ENCODE assay signal across 8 mouse cellular contexts in genomic region chr15:99497527-99498242, GRCm38 (mm10). TPM values are rescaled to one million over a fixed set of nuclear protein-coding genes. Genes with fewer than 3 reads are reported as not detected.
A peak's percentile ranks its signal among the peaks of the same experiment; 100 is the strongest.
DNase-seq lines count a peak whose midpoint lies in the region; ATAC-seq and TF ChIP-seq lines count a peak whose summit lies in the region.

No protein-coding gene starts in this region.

- WGBS in midbrain, embryonic 13.5 days, result 47% methylated on average over 12 of the region's 12 CpGs
- WGBS in midbrain, embryonic 11.5 days, result 56% methylated on average over 12 of the region's 12 CpGs
- 39% methylated on average over 12 of the region's 12 CpGs for WGBS in limb, embryonic 15.5 days
- 43% methylated on average over 12 of the region's 12 CpGs for WGBS in stomach, postnatal 0 days

- no peak for TF ChIP-seq CTCF in stomach, postnatal 0 days (IDR thresholded peaks at IDR 0.05; ENCODE audit: low read depth)

- H3K27ac ChIP-seq in midbrain, embryonic 13.5 days, result 0 out of 2 replicates have a peak overlapping the region, but pooled peaks have one; percentile 35
- no peak overlapping the region for H3K27ac ChIP-seq in midbrain, embryonic 11.5 days (ENCODE audit: low read depth, low read length)
- H3K27ac ChIP-seq in limb, embryonic 15.5 days, result peak overlapping the region; percentile 47; the same call in 1 of the 2 replicates
- H3K27ac ChIP-seq in stomach, postnatal 0 days (replicated peaks), result no peak overlapping the region

- no peak overlapping the region for H3K4me3 ChIP-seq in midbrain, embryonic 13.5 days (replicated peaks)
- no peak overlapping the region for H3K4me3 ChIP-seq in midbrain, embryonic 11.5 days (ENCODE audit: low read depth, low read length)
- H3K4me3 ChIP-seq in limb, embryonic 15.5 days, result no peak overlapping the region
- H3K4me3 ChIP-seq in stomach, postnatal 0 days (ENCODE audit: low read depth, low read length), result no peak overlapping the region

- no peak for TF ChIP-seq EP300 in stomach, postnatal 0 days (optimal IDR thresholded peaks at IDR 0.05)

- H3K4me1 ChIP-seq in midbrain, embryonic 13.5 days (replicated peaks), result peaks cover 26% of the 10 kb centered on the region
- peaks cover 5% of the 10 kb centered on the region for H3K4me1 ChIP-seq in midbrain, embryonic 11.5 days (ENCODE audit: control insufficient read depth, insufficient read depth, low read length)
- H3K4me1 ChIP-seq in limb, embryonic 15.5 days, result peaks cover 45% of the 10 kb centered on the region
- no peaks in the 10 kb centered on the region; the same call in 1 of the 2 replicates for H3K4me1 ChIP-seq in stomach, postnatal 0 days (replicated peaks; ENCODE audit: control insufficient read depth, insufficient read depth)

- ATAC-seq in midbrain, embryonic 13.5 days, result peak; percentile 29; the same call in 1 of the 2 replicates
- ATAC-seq in midbrain, embryonic 11.5 days (ENCODE audit: low FRiP score), result no peak; the same call in 1 of the 2 replicates
- peak; percentile 41 for ATAC-seq in cerebellum, adult (ENCODE audit: insufficient number of reproducible peaks, low FRiP score, low TSS enrichment)
- ATAC-seq in limb, embryonic 15.5 days (ENCODE audit: insufficient number of reproducible peaks, low FRiP score, low TSS enrichment, low read depth), result 0 out of 2 replicates have a peak, but pooled peaks have one; percentile 30
- no peak for ATAC-seq in stomach, postnatal 0 days (ENCODE audit: low FRiP score, low TSS enrichment)

- H3K9ac ChIP-seq in midbrain, embryonic 13.5 days (replicated peaks), result 0 out of 2 replicates have a peak overlapping the region, but pooled peaks have one; percentile 14
- no peak overlapping the region for H3K9ac ChIP-seq in midbrain, embryonic 11.5 days (ENCODE audit: low read length)
- no peak overlapping the region for H3K9ac ChIP-seq in limb, embryonic 15.5 days
- H3K9ac ChIP-seq in stomach, postnatal 0 days (ENCODE audit: low read length), result no peak overlapping the region

- H3K27me3 ChIP-seq in midbrain, embryonic 13.5 days, result 0 out of 2 replicates have a peak, but pooled peaks cover 3% of the 10 kb centered on the region
- H3K27me3 ChIP-seq in midbrain, embryonic 11.5 days (ENCODE audit: control insufficient read depth, insufficient read depth, low read length), result no peaks in the 10 kb centered on the region
- H3K27me3 ChIP-seq in limb, embryonic 15.5 days, result peaks cover 8% of the 10 kb centered on the region; the same call in 1 of the 2 replicates
- no peaks in the 10 kb centered on the region for H3K27me3 ChIP-seq in stomach, postnatal 0 days (ENCODE audit: control insufficient read depth, insufficient read depth, low read length)

- no peak for DNase-seq in midbrain, embryonic 11.5 days (ENCODE audit: low spot score, missing footprints)
- DNase-seq in gastrocnemius, adult 18-20 months (ENCODE audit: low spot score), result peak; percentile 54
- DNase-seq in kidney, adult 8-10 months, result peak; percentile 88 to 91
- DNase-seq in right cerebral cortex, postnatal 10 days (ENCODE audit: low spot score in 2 of 2), result peak; percentile 58 to 67
- no peak for DNase-seq in stomach, postnatal 0 days (ENCODE audit: low spot score)

- no peaks in the 10 kb centered on the region for H3K9me3 ChIP-seq in midbrain, embryonic 13.5 days
- no peaks in the 10 kb centered on the region for H3K9me3 ChIP-seq in midbrain, embryonic 11.5 days (ENCODE audit: control insufficient read depth, low read length)
- no peaks in the 10 kb centered on the region for H3K9me3 ChIP-seq in limb, embryonic 15.5 days
- no peaks in the 10 kb centered on the region for H3K9me3 ChIP-seq in stomach, postnatal 0 days (ENCODE audit: control insufficient read depth, low read length)

- H3K4me2 ChIP-seq in midbrain, embryonic 13.5 days (replicated peaks), result no peak overlapping the region
- H3K4me2 ChIP-seq in midbrain, embryonic 11.5 days, result no peak overlapping the region
- H3K4me2 ChIP-seq in limb, embryonic 15.5 days, result no peak overlapping the region
- H3K4me2 ChIP-seq in stomach, postnatal 0 days (replicated peaks; ENCODE audit: low read depth), result no peak overlapping the region

- no peaks in the 10 kb centered on the region for H3K36me3 ChIP-seq in midbrain, embryonic 13.5 days
- H3K36me3 ChIP-seq in midbrain, embryonic 11.5 days (ENCODE audit: control insufficient read depth, insufficient read depth, low read length), result no peaks in the 10 kb centered on the region
- no peaks in the 10 kb centered on the region for H3K36me3 ChIP-seq in limb, embryonic 15.5 days
- no peaks in the 10 kb centered on the region for H3K36me3 ChIP-seq in stomach, postnatal 0 days (ENCODE audit: control insufficient read depth, insufficient read depth, low read length)

RNA-seq across cellular contexts. Expression of gene Bcdin3d, which starts 23.2 kb away (rescaled TPM):
- 26.5 and 26.9 TPM in 2 replicates for polyA plus RNA-seq in midbrain, embryonic 13.5 days (2015; fragmentation: Nextera tagmentation; extraction: Ambion mirVana)
- polyA plus RNA-seq in midbrain, embryonic 11.5 days (2014; fragmentation: Nextera tagmentation; extraction: Ambion mirVana), result 19.5 and 19.7 TPM in 2 replicates
- total RNA-seq in gastrocnemius, adult 18-20 months (2021), result 1 to 10 TPM; 4.2 to 5.1 TPM
- polyA plus RNA-seq in limb, embryonic 15.5 days (2015; fragmentation: Nextera tagmentation; extraction: Ambion mirVana), result 12.7 and 15.1 TPM in 2 replicates
- polyA plus RNA-seq in stomach, postnatal 0 days (2015; fragmentation: Nextera tagmentation; extraction: Ambion mirVana), result 9.3 and 10.4 TPM in 2 replicates

RNA-seq across cellular contexts. Expression of gene Faim2, which starts 30.3 kb away (rescaled TPM):
- polyA plus RNA-seq in midbrain, embryonic 13.5 days (2015; fragmentation: Nextera tagmentation; extraction: Ambion mirVana), result 9.5 and 12.1 TPM in 2 replicates
- 0.81 and 1.1 TPM in 2 replicates for polyA plus RNA-seq in midbrain, embryonic 11.5 days (2014; fragmentation: Nextera tagmentation; extraction: Ambion mirVana)
- total RNA-seq in gastrocnemius, adult 18-20 months (2021), result under 1 TPM in 1 of 2 experiments, not detected in 1; 0.12 TPM
- polyA plus RNA-seq in limb, embryonic 15.5 days (2015; fragmentation: Nextera tagmentation; extraction: Ambion mirVana), result 0.17 and 0.25 TPM in 2 replicates
- polyA plus RNA-seq in stomach, postnatal 0 days (2015; fragmentation: Nextera tagmentation; extraction: Ambion mirVana), result 0.62 and 0.81 TPM in 2 replicates

RNA-seq across cellular contexts. Expression of gene Nckap5l, which starts 40.1 kb away (rescaled TPM):
- 12.2 and 15.6 TPM in 2 replicates for polyA plus RNA-seq in midbrain, embryonic 13.5 days (2015; fragmentation: Nextera tagmentation; extraction: Ambion mirVana)
- 8.0 and 9.4 TPM in 2 replicates for polyA plus RNA-seq in midbrain, embryonic 11.5 days (2014; fragmentation: Nextera tagmentation; extraction: Ambion mirVana)
- total RNA-seq in gastrocnemius, adult 18-20 months (2021), result 1 to 10 TPM; 1.6 to 1.9 TPM
- polyA plus RNA-seq in limb, embryonic 15.5 days (2015; fragmentation: Nextera tagmentation; extraction: Ambion mirVana), result 10.5 and 12.3 TPM in 2 replicates
- 2.1 and 2.4 TPM in 2 replicates for polyA plus RNA-seq in stomach, postnatal 0 days (2015; fragmentation: Nextera tagmentation; extraction: Ambion mirVana)

Comparison
In these comparisons a context has a peak if more than half of its experiments do, and no peak if none do; other contexts are left out.
1. ATAC-seq: peak in midbrain, embryonic 13.5 days (single experiment), cerebellum, adult (single experiment) and limb, embryonic 15.5 days (single experiment); none in midbrain, embryonic 11.5 days (single experiment) and stomach, postnatal 0 days (single experiment).
2. H3K27ac ChIP-seq: peak in midbrain, embryonic 13.5 days (single experiment) and limb, embryonic 15.5 days (single experiment); none in midbrain, embryonic 11.5 days (single experiment) and stomach, postnatal 0 days (single experiment).
3. DNase-seq: peak in gastrocnemius, adult 18-20 months (single experiment), kidney, adult 8-10 months (2 of 2) and right cerebral cortex, postnatal 10 days (2 of 2); none in midbrain, embryonic 11.5 days (single experiment) and stomach, postnatal 0 days (single experiment).